Mouse (Mus musculus) activated CD4-positive, CD25-positive, alpha-beta regulatory T cell (primary cell): ENCODE results near the gene Aim2. TPM values are rescaled to one million over a fixed set of nuclear protein-coding genes. Genes with fewer than 3 reads are reported as not detected.

Experiments
- polyA plus RNA-seq, 2 experiments: library from polyadenylated mRNA; unstranded; fragments of 100-300 nt; shearing (Covaris generic); gene quantifications; one replicate each; pipeline ENCODE4 v1.2.1; 2017

The Aim2 gene
- 10 to 100 TPM; 31.9 to 52.3 TPM for polyA plus RNA-seq

GRCm38 (mm10) chr1:173350372-173350957, at the start of gene Aim2:
Gene Aim2 (plus strand): TSS chr1:173350879.

GRCm38 (mm10) chr1:173333312-173334253, 17.1 kb upstream of the Aim2 start, which contains the start of gene Ackr1:
Gene Ackr1 (minus strand): TSS chr1:173333750.

GRCm38 (mm10) chr1:173367356-173368046, 16.8 kb downstream of the Aim2 start, which contains the start of gene Cadm3:
Gene Cadm3 (minus strand): TSS chr1:173367695.

GRCm38 (mm10) chr1:173490812-173491480, 140.3 kb downstream of the Aim2 start, which contains the start of gene Ifi206:
Gene Ifi206 (minus strand): TSS chr1:173491041.

Other genes starting within 250 kb of the Aim2 start
- gene Olfr1408, start 213.5 kb upstream of the Aim2 start, polyA plus RNA-seq = under 1 TPM in 1 of 2 experiments, not detected in 1; 0.05 TPM
- gene Olfr1406, start 160.2 kb upstream of the Aim2 start, polyA plus RNA-seq = under 1 TPM in 1 of 2 experiments, not detected in 1; 0.27 TPM
- not detected for gene Olfr218, start 153.1 kb upstream of the Aim2 start, polyA plus RNA-seq
- under 1 TPM in 1 of 2 experiments, not detected in 1; 0.06 TPM for gene Olfr1404, start 138.5 kb upstream of the Aim2 start, polyA plus RNA-seq
- gene Fcer1a, start 123.7 kb upstream of the Aim2 start, polyA plus RNA-seq = under 1 TPM in 1 of 2 experiments, not detected in 1; 0.23 TPM
- gene Olfr418, start 84.9 kb upstream of the Aim2 start, polyA plus RNA-seq = not detected
- gene Mptx2, start 73.1 kb upstream of the Aim2 start, polyA plus RNA-seq = not detected
- gene Ackr1, start 17.1 kb upstream of the Aim2 start, polyA plus RNA-seq = not detected
- gene Cadm3, start 16.8 kb downstream of the Aim2 start, polyA plus RNA-seq = not detected
- gene Ifi206, start 140.2 kb downstream of the Aim2 start, polyA plus RNA-seq = 100 to 1,000 TPM; 120 to 199 TPM
- gene Ifi214, start 185.1 kb downstream of the Aim2 start, polyA plus RNA-seq = 10 to 100 TPM; 15.2 to 60.8 TPM
- 100 to 1,000 TPM in 1 of 2 experiments, 10 to 100 TPM in 1; 67.3 to 186 TPM for gene Ifi213, start 248.4 kb downstream of the Aim2 start, polyA plus RNA-seq